Mouse (Mus musculus): ENCODE measurements around the gene Srsf10.

The Srsf10 gene

GRCm38 (mm10) chr4:135884531-135884930 is 29.0 kb downstream of the Srsf10 start:
- no peak for DNase-seq (ENCODE audit: low read depth, low spot score)

GRCm38 (mm10) chr4:135885676-135886075 is 30.1 kb downstream of the Srsf10 start:
- no peak for DNase-seq (ENCODE audit: low read depth, low spot score)

GRCm38 (mm10) chr4:135886184-135886583 is 30.6 kb downstream of the Srsf10 start:
- DNase-seq (ENCODE audit: low read depth, low spot score): no peak

GRCm38 (mm10) chr4:135888448-135889057 is 33.0 kb downstream of the Srsf10 start:
- peak; percentile 29 for DNase-seq (ENCODE audit: low read depth, low spot score)

- DNase-seq (ENCODE audit: low read depth, low spot score): peak; percentile 67
Observed at GRCm38 (mm10) chr4:135889146-135889883, 33.8 kb downstream of the Srsf10 start.

GRCm38 (mm10) chr4:135889884-135890283 is 34.3 kb downstream of the Srsf10 start:
- DNase-seq (ENCODE audit: low read depth, low spot score): peak; percentile 74

- DNase-seq (ENCODE audit: low read depth, low spot score): no peak
Observed at GRCm38 (mm10) chr4:135891539-135891938, 36.0 kb downstream of the Srsf10 start.

GRCm38 (mm10) chr4:135892884-135893283 is 37.3 kb downstream of the Srsf10 start:
- no peak for DNase-seq (ENCODE audit: low read depth, low spot score)

GRCm38 (mm10) chr4:135895071-135895571 is 39.6 kb downstream of the Srsf10 start, which contains the start of gene Cnr2:
Cnr2 (plus strand) TSS chr4:135895394.
- no peak for DNase-seq (ENCODE audit: low read depth, low spot score)

- DNase-seq (ENCODE audit: low read depth, low spot score): no peak
Observed at GRCm38 (mm10) chr4:135896157-135896556, 40.6 kb downstream of the Srsf10 start.

GRCm38 (mm10) chr4:135898380-135899049 is 43.0 kb downstream of the Srsf10 start:
- DNase-seq (ENCODE audit: low read depth, low spot score): peak; percentile 70

- no peak for DNase-seq (ENCODE audit: low read depth, low spot score)
Observed at GRCm38 (mm10) chr4:135899050-135899448, 43.5 kb downstream of the Srsf10 start.

- no peak for DNase-seq (ENCODE audit: low read depth, low spot score)
Observed at GRCm38 (mm10) chr4:135900008-135900407, 44.5 kb downstream of the Srsf10 start.

GRCm38 (mm10) chr4:135902606-135903242 is 47.2 kb downstream of the Srsf10 start:
- no peak for DNase-seq (ENCODE audit: low read depth, low spot score)

- DNase-seq (ENCODE audit: low read depth, low spot score): no peak
Observed at GRCm38 (mm10) chr4:135904810-135905209, 49.3 kb downstream of the Srsf10 start.

GRCm38 (mm10) chr4:135906633-135907032 is 51.1 kb downstream of the Srsf10 start:
- DNase-seq (ENCODE audit: low read depth, low spot score): no peak

- DNase-seq (ENCODE audit: low read depth, low spot score): no peak
Observed at GRCm38 (mm10) chr4:135909326-135910066, 53.9 kb downstream of the Srsf10 start.

- no peak for DNase-seq (ENCODE audit: low read depth, low spot score)
Observed at GRCm38 (mm10) chr4:135911531-135911930, 56.0 kb downstream of the Srsf10 start.

- DNase-seq (ENCODE audit: low read depth, low spot score): no peak
Observed at GRCm38 (mm10) chr4:135912164-135912563, 56.6 kb downstream of the Srsf10 start.

- no peak for DNase-seq (ENCODE audit: low read depth, low spot score)
Observed at GRCm38 (mm10) chr4:135912835-135913234, 57.3 kb downstream of the Srsf10 start.

- no peak for DNase-seq (ENCODE audit: low read depth, low spot score)
Observed at GRCm38 (mm10) chr4:135913433-135913832, 57.9 kb downstream of the Srsf10 start.

Measured in ES-CJ7 (cell line).